Mouse (Mus musculus) right cerebral cortex, adult 18-20 months (tissue): ENCODE results near the gene Map3k7cl.

Source experiments
- DNase-seq: peaks from one replicate; pipeline ENCODE4 v3.0.0; 2022; ENCODE audit warnings: mixed read lengths

The Map3k7cl gene

GRCm38 (mm10) chr16:87587843-87588242, 34.7 kb downstream of the Map3k7cl start:
- DNase-seq, result no peak

GRCm38 (mm10) chr16:87594145-87594544, 41.0 kb downstream of the Map3k7cl start:
- no peak for DNase-seq

GRCm38 (mm10) chr16:87595149-87595548, 42.0 kb downstream of the Map3k7cl start:
- DNase-seq, result no peak

GRCm38 (mm10) chr16:87602717-87603526, 49.8 kb downstream of the Map3k7cl start:
- DNase-seq, result peak; percentile 21

GRCm38 (mm10) chr16:87604002-87604401, 50.9 kb downstream of the Map3k7cl start:
- no peak for DNase-seq

- no peak for DNase-seq
Observed at GRCm38 (mm10) chr16:87604883-87605282, 51.8 kb downstream of the Map3k7cl start.

- DNase-seq, result no peak
Observed at GRCm38 (mm10) chr16:87607383-87607782, 54.3 kb downstream of the Map3k7cl start.

- DNase-seq, result no peak
Observed at GRCm38 (mm10) chr16:87607959-87608358, 54.8 kb downstream of the Map3k7cl start.

GRCm38 (mm10) chr16:87610142-87610541, 57.0 kb downstream of the Map3k7cl start:
- DNase-seq, result no peak

- no peak for DNase-seq
Observed at GRCm38 (mm10) chr16:87610556-87611295, 57.6 kb downstream of the Map3k7cl start.

- DNase-seq, result no peak
Observed at GRCm38 (mm10) chr16:87611420-87611819, 58.3 kb downstream of the Map3k7cl start.

GRCm38 (mm10) chr16:87612218-87612838, 59.2 kb downstream of the Map3k7cl start:
- DNase-seq, result no peak

GRCm38 (mm10) chr16:87617377-87617776, 64.2 kb downstream of the Map3k7cl start:
- no peak for DNase-seq

- no peak for DNase-seq
Observed at GRCm38 (mm10) chr16:87621246-87621645, 68.1 kb downstream of the Map3k7cl start.

- DNase-seq, result no peak
Observed at GRCm38 (mm10) chr16:87623881-87624280, 70.8 kb downstream of the Map3k7cl start.

- DNase-seq, result no peak
Observed at GRCm38 (mm10) chr16:87624937-87625336, 71.8 kb downstream of the Map3k7cl start.

GRCm38 (mm10) chr16:87625341-87625740, 72.2 kb downstream of the Map3k7cl start:
- no peak for DNase-seq

GRCm38 (mm10) chr16:87625816-87626215, 72.7 kb downstream of the Map3k7cl start:
- no peak for DNase-seq

- DNase-seq, result no peak
Observed at GRCm38 (mm10) chr16:87626696-87627095, 73.6 kb downstream of the Map3k7cl start.

- no peak for DNase-seq
Observed at GRCm38 (mm10) chr16:87634709-87635108, 81.6 kb downstream of the Map3k7cl start.

- DNase-seq, result no peak
Observed at GRCm38 (mm10) chr16:87635213-87635755, 82.2 kb downstream of the Map3k7cl start.

GRCm38 (mm10) chr16:87635841-87636240, 82.7 kb downstream of the Map3k7cl start:
- no peak for DNase-seq

GRCm38 (mm10) chr16:87638098-87638497, 85.0 kb downstream of the Map3k7cl start:
- no peak for DNase-seq
